Mouse (Mus musculus) adipocyte (in vitro differentiated cells): ENCODE data around the gene Ntsr2.

Experiments used
- DNase-seq: peaks from one replicate; pipeline ENCODE4 v3.0.0-alpha.2; 2016; ENCODE audit warnings: low spot score

Gene Ntsr2

DNA sequence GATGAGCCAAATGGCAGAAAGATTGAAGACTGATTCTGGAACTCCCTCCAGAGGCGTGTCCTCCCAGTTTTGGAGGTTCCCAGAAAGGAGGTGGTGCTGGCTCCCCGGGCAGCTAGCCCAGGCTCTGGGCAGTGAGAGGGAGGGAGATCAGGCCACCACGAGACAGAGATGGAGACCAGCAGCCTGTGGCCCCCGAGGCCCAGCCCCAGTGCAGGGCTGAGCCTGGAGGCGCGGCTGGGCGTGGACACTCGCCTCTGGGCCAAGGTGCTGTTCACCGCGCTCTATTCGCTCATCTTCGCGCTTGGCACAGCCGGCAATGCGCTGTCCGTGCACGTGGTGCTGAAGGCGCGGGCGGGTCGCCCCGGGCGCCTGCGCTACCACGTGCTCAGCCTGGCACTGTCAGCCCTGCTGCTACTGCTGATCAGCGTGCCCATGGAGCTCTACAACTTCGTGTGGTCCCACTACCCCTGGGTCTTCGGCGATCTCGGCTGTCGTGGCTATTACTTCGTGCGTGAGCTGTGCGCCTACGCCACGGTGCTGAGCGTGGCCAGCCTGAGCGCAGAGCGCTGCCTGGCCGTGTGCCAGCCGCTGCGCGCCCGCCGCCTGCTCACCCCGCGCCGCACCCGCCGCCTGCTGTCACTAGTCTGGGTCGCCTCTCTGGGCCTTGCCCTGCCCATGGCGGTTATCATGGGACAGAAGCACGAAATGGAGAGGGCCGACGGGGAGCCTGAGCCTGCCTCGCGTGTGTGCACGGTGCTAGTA is at the start of gene Ntsr2:
Gene Ntsr2 (plus strand): TSS at position 51 of the 762 bp plus-strand sequence.
- DNase-seq, result no peak

- DNase-seq, result no peak
Observed at GRCm38 (mm10) chr12:16605624-16606023, 47.6 kb upstream of the Ntsr2 start.

GRCm38 (mm10) chr12:16610936-16611335 is 42.2 kb upstream of the Ntsr2 start, which contains the start of gene Lpin1:
Gene Lpin1 (minus strand): TSS chr12:16610966.
- no peak for DNase-seq

DNA sequence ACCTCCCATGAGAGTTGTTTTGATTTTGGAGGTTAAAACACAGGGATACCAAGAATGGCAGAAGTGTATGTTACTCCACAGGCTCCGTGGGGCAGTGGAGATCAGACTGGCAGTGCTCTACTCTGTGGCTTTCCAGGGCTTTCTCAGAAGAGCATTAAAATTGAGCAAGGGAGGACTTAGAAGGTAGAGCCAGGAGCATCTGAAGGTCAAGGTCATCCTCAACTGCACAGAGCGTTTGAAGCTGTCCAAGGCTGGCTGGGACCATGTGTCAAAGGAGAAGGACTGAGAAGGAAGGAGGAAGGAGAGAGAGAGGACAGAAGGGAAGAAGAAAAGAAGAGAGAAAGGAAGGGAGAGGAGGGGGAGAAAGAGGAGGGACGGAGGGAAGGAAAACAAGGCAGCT is 38.6 kb upstream of the Ntsr2 start:
- no peak for DNase-seq

DNA sequence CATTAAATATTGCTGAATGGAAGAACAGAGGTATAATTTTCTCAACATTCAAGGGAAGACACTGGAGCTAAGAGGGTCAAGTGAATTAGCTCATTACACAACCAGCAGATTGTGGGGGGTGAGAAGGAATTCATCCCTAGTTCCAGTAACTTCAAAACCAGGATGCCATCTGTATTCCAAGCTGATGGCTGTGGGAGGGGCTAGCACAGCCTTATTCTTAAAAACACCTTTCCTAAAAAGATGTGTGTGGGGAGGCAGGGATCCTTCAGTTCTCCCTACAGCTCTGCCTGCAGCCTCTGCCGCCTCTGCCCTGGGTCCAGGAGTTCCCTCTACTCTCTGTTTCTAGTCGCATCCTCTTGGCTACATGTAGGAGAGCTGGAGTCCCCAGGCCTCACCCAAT is 37.4 kb upstream of the Ntsr2 start:
- DNase-seq, result no peak

DNA sequence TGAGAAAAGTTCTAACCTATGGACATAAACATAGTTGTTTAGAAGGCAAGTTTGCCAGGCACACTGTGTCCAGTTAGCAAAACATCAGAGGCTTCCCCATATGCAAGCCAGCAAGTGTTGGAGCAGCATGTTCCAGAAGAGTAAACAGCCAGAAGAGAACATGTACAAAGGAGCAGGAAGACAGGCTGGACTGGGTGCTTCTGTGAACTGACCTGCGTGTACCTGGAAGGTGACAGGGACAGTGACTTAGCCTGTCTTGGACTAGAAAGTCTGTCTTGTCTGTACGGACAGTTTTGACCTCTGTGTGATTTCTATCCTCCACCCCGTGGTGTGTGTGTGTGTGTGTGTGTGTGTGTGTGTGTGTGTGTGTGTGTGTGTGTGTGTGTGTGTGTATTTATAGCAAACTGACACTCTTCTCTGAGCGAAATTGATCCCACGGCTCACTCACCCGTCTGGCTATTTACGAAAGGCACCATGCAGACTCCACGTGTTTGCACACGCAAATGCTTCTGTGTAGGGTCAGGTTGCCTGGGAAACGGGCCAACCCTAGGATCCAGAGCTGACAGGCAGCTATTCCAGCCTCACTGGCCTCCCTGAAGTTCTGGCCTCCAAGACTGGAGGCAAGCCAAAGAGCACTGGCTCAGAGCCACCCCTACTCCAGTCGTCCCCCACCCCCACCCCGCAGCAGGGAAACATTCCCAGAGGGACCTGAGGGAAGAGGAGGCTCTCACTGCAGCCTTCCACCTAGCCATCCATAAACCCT is 34.5 kb upstream of the Ntsr2 start:
- peak; percentile 97 for DNase-seq

DNA sequence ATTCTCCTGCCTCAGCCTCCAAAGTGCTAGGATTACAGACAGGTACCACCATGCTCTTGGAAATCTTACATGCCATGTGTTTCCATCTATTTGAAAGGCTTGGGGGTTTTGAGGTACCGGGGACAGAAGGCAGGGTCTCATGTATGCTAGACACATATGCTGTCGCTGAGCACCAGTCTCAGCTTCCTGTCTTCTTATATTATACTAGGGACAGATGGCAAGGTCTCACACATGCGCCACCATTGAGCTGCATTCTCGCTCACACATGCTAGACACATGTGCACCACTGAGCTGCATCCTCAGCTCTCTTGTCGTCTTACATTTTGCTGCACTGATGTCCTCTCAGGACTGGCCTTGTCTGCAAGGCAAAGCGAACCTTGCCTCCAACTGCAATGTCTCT is 33.7 kb upstream of the Ntsr2 start:
- no peak for DNase-seq

GRCm38 (mm10) chr12:16620230-16620629 is 33.0 kb upstream of the Ntsr2 start:
- peak; percentile 80 for DNase-seq

- peak; percentile 92 for DNase-seq
Observed at GRCm38 (mm10) chr12:16630152-16630865, 22.9 kb upstream of the Ntsr2 start.

- DNase-seq, result no peak
Observed at GRCm38 (mm10) chr12:16630866-16631185, 22.4 kb upstream of the Ntsr2 start.

- no peak for DNase-seq
Observed at GRCm38 (mm10) chr12:16631423-16631822, 21.8 kb upstream of the Ntsr2 start.

DNA sequence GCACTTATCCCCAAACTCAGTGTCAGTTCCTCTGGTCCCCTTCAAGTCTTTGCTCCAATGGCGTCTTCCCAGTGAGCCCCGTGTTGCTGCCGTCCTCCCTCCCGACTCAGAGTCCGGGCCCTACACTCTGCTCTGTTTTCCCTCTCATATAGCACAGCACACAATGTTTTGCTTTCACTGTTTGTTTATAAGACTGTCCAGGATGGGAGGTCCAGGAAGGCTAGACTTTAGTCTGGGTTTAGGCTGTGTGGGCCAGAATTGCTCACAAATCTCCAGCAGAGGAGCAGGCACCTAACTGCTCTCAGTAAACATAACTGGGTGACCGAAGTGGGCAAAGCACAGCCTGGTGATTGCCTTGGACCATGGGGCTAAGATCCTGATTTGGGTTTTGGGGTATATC is 19.9 kb upstream of the Ntsr2 start:
- DNase-seq, result no peak

GRCm38 (mm10) chr12:16634075-16634813 is 18.9 kb upstream of the Ntsr2 start:
- DNase-seq, result peak; percentile 78

- DNase-seq, result no peak
Observed at GRCm38 (mm10) chr12:16635816-16636215, 17.4 kb upstream of the Ntsr2 start.

DNA sequence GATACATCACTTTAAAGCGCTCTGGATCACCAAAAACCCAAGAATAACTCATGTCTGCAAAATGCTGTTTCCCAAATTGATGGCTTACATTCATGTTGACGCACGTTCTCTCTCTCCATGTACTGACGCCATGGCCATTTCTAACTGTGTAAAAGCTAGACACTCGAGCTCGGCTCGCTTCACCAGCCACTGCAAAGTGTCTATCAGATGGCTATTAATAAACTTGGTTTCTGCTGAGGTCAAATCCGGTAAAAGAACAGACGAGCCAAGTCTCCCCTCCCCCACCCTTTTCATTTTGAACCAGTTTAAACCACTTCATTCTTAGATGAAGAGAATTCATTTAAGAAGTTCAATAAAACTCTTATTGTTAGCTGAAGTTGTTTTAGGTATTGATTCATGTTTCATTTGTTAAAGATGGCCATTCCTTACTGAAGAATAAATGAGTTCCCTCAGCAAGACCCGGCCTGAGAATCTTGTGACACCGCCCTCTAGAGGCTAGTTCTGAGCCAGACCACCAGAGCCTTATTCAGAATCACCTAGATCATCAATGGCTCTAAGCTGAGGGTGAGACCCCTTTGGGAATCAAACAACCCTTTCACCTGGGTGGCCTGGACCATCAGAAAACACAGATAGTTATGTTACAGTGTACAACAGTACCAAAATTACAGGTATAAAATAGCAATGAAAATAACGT is 14.0 kb upstream of the Ntsr2 start:
- peak; percentile 55 for DNase-seq

DNA sequence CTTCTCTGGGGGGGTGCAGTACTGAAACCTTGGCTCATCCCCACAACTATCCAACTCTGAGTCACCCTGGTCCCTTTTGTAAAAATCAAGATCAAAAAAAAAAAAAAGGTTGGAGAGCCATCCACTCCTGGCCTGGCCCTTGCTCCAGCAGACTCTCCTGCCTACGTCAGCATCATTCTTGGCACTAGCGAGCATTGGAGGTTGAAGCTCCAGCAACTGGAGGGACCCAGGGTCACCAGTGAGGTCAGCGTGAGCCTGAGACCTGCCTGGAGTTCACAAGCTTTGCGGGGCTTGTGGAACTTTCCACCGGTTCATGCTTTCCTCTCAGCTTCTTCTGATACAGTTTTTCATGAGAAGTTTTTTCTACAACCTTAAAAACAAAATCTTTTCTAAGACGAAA is 13.1 kb upstream of the Ntsr2 start:
- peak; percentile 22 for DNase-seq

DNA sequence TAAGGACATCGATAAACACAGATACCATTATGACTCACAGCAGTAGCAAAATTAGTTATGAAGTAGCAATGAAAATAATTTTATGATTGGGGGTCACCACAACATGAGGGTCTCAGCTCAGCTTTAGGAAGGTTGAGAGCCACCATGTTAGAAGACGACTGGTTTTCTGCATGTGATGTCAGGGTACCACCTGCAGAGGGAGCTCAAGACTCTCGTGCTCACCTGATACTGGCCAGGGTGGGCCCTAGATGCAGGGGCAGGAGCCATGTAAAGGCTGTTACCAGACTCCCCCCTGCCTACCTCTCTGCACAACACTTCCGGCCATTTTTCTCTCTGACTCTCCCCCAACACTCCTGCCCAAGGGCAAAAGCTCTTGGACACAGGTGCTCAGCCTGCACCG is 11.2 kb upstream of the Ntsr2 start:
- DNase-seq, result no peak

GRCm38 (mm10) chr12:16643508-16644345 is 9.5 kb upstream of the Ntsr2 start:
- DNase-seq, result peak; percentile 71

DNA sequence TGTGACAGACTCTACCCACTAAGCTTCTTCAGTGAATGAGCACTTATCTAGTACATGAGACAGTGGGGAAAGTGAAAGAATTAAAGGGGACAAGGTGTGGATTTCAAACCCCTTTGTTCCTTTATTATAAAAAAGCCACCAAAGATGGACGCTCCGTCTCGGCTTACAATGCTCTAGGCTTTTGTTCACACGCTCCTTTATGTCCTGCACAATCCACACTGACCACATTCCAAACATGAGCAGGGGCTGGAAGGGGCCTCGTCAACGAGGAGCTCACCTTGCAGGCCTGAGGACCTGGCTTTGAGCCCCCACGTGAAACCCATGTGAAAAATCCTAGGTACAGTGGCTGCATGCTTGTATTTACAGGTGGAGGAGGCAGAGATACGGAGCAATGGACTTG is 8.5 kb upstream of the Ntsr2 start:
- DNase-seq, result no peak

GRCm38 (mm10) chr12:16646780-16647409 is 6.3 kb upstream of the Ntsr2 start:
- no peak for DNase-seq
